Mouse (Mus musculus): ENCODE measurements around the gene Ninj1. TPM values are rescaled to one million over a fixed set of nuclear protein-coding genes. Genes with fewer than 3 reads are reported as not detected.
A peak's percentile ranks its signal among the peaks of the same experiment; 100 is the strongest.

The Ninj1 gene
- polyA plus RNA-seq, 1 experiment from 2014 or later, result 122 TPM

DNA sequence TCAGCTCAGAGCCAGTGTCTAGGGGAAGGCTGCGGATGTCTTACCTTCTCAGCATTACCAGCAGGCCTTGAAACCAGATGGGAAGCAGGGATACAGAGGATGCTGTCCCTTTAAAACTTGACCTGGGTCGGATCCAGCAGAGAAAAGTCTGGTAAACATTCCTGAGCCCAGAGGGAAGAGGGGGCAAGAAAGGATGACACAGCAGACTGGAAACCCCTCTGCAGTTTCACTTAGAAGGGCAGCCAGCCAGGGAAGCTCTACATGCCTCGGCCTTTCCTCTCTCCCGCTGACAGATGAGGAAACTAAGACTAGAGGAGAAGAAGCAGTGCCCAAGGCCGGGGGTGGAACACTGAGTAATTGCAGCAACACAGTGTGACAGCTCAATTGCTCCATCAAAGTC, 3.6 kb upstream of the Ninj1 start:
- Histone ChIP-seq H3K9me3 (replicated peaks; ENCODE audit: low read length) (no peaks in the 10 kb centered on the region), H3K36me3 (ENCODE audit: insufficient read depth, low read length) (no peaks in the 10 kb centered on the region), H3K4me2 (ENCODE audit: low read length) (no peak overlapping the region), H3K4me1 (replicated peaks; ENCODE audit: insufficient read depth, low read length) (peaks cover 15% of the 10 kb centered on the region), H3K27ac (no peak overlapping the region), H3K4me3 (replicated peaks; ENCODE audit: low read depth, low read length) (no peak overlapping the region), H3K9ac (ENCODE audit: low read depth, low read length) (no peak overlapping the region), H3K27me3 (ENCODE audit: insufficient read depth, low read length) (no peaks in the 10 kb centered on the region)
- ATAC-seq (replicated peaks; ENCODE audit: low FRiP score, low read depth) (no peak), DNase-seq (ENCODE audit: low spot score) (no peak)
- TF ChIP-seq CTCF (IDR thresholded peaks at IDR 0.05; ENCODE audit: low read depth), result no peak
- WGBS, result 44% methylated on average over 5 of the region's 5 CpGs

DNA sequence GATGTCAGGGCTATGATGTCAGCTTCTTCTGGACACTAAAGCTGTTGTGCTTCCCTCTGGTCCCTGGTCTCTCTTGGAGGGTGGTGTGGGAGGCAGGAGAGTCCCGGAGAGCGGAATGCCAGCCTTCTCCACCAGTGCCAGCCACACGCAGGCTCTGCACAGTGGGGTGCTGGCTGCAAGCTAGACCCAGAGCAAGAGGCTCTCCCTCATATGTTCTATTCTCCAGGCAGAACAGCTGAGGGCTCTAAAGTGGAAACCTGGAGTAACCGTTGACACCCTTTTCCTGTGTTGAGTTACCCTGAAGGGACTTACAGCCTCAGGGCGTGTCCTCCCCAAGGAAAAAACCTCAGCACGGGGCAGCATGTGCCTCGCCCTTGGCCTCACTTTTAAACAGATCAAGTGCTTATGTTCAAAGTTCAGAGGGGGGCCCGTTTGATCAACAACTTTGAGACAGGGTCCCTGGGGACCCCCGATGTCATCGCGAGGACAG, 442 bp upstream of the Ninj1 start:
- Histone ChIP-seq H3K4me3 (replicated peaks; ENCODE audit: low read depth, low read length) (no peak overlapping the region; the same call in 1 of the 2 replicates), H3K9ac (ENCODE audit: low read depth, low read length) (peak overlapping the region; percentile 73), H3K27ac (peak overlapping the region; percentile 65), H3K27me3 (ENCODE audit: insufficient read depth, low read length) (no peaks in the 10 kb centered on the region), H3K4me2 (ENCODE audit: low read length) (peak overlapping the region; percentile 95), H3K4me1 (replicated peaks; ENCODE audit: insufficient read depth, low read length) (peaks cover 44% of the 10 kb centered on the region), H3K9me3 (replicated peaks; ENCODE audit: low read length) (no peaks in the 10 kb centered on the region), H3K36me3 (ENCODE audit: insufficient read depth, low read length) (no peaks in the 10 kb centered on the region)
- DNase-seq (ENCODE audit: low spot score), result no peak
- WGBS, result 16% methylated on average over 11 of the region's 11 CpGs
- ATAC-seq (replicated peaks; ENCODE audit: low FRiP score, low read depth), result peak; percentile 4; the same call in 1 of the 2 replicates
- no peak for TF ChIP-seq CTCF (IDR thresholded peaks at IDR 0.05; ENCODE audit: low read depth)

DNA sequence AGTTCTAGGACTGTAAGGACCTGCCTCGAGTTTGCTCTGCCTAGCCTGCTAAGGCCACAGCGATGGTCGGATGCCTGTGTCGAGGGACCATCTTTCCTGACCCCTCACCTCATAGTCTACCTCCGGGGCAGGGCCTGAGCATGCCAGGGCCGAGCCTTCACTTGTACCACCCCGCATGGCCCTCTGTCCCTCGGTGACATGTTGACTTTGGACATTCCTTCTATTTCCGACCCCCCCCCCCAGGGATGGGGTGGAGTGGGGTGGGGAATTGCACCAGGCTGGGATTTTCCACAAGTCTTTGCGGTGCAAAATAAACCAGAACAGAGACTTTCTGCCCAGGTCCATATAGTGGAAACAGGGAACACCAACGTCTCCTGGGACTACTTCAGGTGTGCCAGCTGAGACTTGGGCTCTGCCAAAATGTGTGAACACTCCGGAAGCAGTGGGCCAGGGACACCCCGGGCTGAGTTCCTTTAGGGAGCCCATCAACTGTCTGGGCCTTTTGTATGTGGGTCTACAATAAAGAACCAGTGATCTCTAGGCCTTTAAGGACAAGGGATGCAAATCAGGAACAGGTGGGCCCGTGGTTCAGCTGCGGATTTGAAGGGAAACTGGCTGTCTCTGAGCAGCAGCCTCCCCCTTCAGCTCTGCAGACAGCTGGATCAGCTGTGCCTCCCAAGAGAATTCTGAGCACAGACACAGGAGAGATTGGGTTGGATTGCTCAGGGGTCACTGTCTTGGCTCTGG, 1.1 kb downstream of the Ninj1 start:
- H3K9me3 ChIP-seq (replicated peaks; ENCODE audit: low read length), result no peaks in the 10 kb centered on the region
- peaks cover 45% of the 10 kb centered on the region for H3K4me1 ChIP-seq (replicated peaks; ENCODE audit: insufficient read depth, low read length)
- DNase-seq (ENCODE audit: low spot score) (no peak), ATAC-seq (replicated peaks; ENCODE audit: low FRiP score, low read depth) (0 out of 2 replicates have a peak, but pooled peaks have one; percentile 2)
- peak overlapping the region; percentile 90 for H3K27ac ChIP-seq
- peak overlapping the region; percentile 95 for H3K4me2 ChIP-seq (ENCODE audit: low read length)
- H3K36me3 ChIP-seq (ENCODE audit: insufficient read depth, low read length), result no peaks in the 10 kb centered on the region
- H3K27me3 ChIP-seq (ENCODE audit: insufficient read depth, low read length), result no peaks in the 10 kb centered on the region
- peak overlapping the region; percentile 73 for H3K9ac ChIP-seq (ENCODE audit: low read depth, low read length)
- H3K4me3 ChIP-seq (replicated peaks; ENCODE audit: low read depth, low read length), result peak overlapping the region; percentile 75
- no peak for TF ChIP-seq CTCF (IDR thresholded peaks at IDR 0.05; ENCODE audit: low read depth)
- 26% methylated on average over 15 of the region's 15 CpGs for WGBS

DNA sequence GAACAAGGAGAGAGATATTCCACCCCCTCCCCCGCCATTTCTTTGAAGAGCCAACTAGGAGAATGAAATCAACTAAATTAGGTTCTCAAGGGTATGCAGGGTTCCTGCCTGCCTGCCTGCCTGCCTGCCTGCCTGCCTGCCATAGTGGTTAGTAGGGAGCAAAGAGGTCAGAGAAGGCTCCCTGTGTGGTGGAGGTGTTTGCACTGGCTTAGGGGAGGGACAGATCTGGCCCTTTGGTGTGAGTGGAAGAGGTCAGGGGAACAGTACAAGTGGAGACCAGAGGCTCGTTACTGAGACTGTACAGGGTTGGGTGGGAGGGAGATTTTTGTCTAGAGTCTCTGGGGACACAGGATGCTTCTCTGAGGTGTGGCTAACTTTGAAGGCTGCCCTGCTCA, 1.7 kb downstream of the Ninj1 start:
- peak overlapping the region; percentile 90 for H3K27ac ChIP-seq
- no peak overlapping the region for H3K4me3 ChIP-seq (replicated peaks; ENCODE audit: low read depth, low read length)
- no peaks in the 10 kb centered on the region for H3K9me3 ChIP-seq (replicated peaks; ENCODE audit: low read length)
- H3K36me3 ChIP-seq (ENCODE audit: insufficient read depth, low read length), result no peaks in the 10 kb centered on the region; the same call in 1 of the 2 replicates
- H3K4me1 ChIP-seq (replicated peaks; ENCODE audit: insufficient read depth, low read length), result peaks cover 45% of the 10 kb centered on the region
- peak overlapping the region; percentile 24; the same call in 1 of the 2 replicates for H3K9ac ChIP-seq (ENCODE audit: low read depth, low read length)
- DNase-seq (ENCODE audit: low spot score) (no peak), ATAC-seq (replicated peaks; ENCODE audit: low FRiP score, low read depth) (no peak)
- no peak for TF ChIP-seq CTCF (IDR thresholded peaks at IDR 0.05; ENCODE audit: low read depth)
- H3K4me2 ChIP-seq (ENCODE audit: low read length), result peak overlapping the region; percentile 95
- WGBS, result 55% methylated on average over 2 of the region's 2 CpGs
- H3K27me3 ChIP-seq (ENCODE audit: insufficient read depth, low read length), result no peaks in the 10 kb centered on the region

DNA sequence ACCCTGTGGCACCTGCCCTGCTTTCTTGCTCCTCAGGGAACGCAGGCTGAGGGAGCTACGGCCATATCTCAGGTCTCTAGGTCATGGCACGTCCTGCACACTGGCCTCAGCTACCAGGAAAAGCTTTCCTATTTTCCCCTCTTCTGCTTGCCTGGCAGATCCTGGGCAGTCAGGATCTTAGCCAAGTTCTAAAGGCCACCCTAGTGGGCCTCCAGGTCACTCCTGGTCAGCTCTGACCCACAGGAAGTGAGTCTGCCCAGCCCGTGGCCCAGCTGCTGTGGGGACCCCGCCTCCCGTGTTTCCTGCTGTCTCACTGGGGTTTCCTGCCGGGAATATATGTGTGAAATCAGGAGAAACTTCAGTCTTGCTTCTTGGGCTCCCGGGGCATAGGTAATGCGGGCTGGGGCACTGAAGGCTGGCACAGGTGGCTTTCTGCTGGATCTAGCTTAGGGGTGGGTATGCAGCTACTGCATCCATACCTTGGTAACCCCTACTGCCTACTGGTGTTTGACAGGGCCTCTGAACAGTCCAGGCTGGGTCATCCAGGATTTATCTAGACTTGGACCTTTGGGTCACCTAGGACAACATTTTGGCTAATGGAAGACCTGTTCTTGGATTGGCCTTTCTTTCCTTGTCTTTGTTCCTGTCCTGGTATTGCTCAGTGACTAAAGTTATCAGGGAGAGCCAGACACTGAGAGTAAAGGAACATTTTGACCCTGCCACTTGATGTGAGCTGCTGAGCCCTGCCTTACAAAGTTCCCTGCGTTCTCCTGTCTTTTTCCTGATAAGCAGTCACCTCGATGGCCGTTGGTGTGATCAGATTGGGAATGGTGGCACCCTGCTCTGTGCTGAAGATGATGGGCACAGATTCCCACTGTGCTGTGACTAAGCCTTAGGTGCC, 2.9 kb downstream of the Ninj1 start:
- no peak for ATAC-seq (replicated peaks; ENCODE audit: low FRiP score, low read depth)
- Histone ChIP-seq H3K4me1 (replicated peaks; ENCODE audit: insufficient read depth, low read length) (peaks cover 45% of the 10 kb centered on the region), H3K36me3 (ENCODE audit: insufficient read depth, low read length) (peaks cover 7% of the 10 kb centered on the region; the same call in 1 of the 2 replicates), H3K9ac (ENCODE audit: low read depth, low read length) (0 out of 2 replicates have a peak overlapping the region, but pooled peaks have one; percentile 8), H3K4me3 (replicated peaks; ENCODE audit: low read depth, low read length) (no peak overlapping the region), H3K27me3 (ENCODE audit: insufficient read depth, low read length) (no peaks in the 10 kb centered on the region), H3K9me3 (replicated peaks; ENCODE audit: low read length) (no peaks in the 10 kb centered on the region), H3K27ac (peak overlapping the region; percentile 84), H3K4me2 (ENCODE audit: low read length) (peak overlapping the region; percentile 10; the same call in 1 of the 2 replicates)
- no peak for TF ChIP-seq CTCF (IDR thresholded peaks at IDR 0.05; ENCODE audit: low read depth)
- WGBS, result 49% methylated on average over 12 of the region's 12 CpGs
- peak; percentile 45 for DNase-seq (ENCODE audit: low spot score)
